ENCODE assay signal across 9 mouse cellular contexts in the genomic region with DNA sequence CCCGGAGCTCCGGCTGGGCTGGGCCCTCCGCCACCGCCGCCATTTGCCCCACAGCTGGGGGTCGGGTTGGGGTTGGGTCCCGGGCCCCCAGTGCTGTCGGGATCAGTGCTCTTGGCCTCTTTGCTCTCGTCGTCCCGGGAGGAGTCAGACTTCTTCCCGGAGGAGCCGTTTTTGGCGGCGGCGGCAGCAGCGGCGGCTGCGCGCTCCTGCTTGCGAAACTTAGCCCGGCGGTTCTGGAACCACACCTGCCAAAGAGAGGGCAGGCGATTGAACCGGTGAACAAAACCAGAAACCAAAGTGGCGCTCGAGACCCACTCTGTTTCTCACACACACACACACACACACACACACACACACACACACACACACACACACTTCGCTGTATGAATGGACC. TPM values are rescaled to one million over a fixed set of nuclear protein-coding genes. Genes with fewer than 3 reads are reported as not detected.
DNase-seq lines count a peak whose midpoint lies in the region; ATAC-seq and TF ChIP-seq lines count a peak whose summit lies in the region.
"Had no signal": no experiment of that assay in that cellular context is flagged by ENCODE, and none has a peak within 500 bp of the region (broad histone marks: within the 10 kb centered on the region; RNA-seq: fewer than 3 reads in every experiment).

No protein-coding gene starts in this region.

- ATAC-seq in hindbrain, embryonic 12.5 days (ENCODE audit: low FRiP score): no peak
- no peak for ATAC-seq in liver, embryonic 15.5 days (ENCODE audit: insufficient read depth)

- no peaks in the 10 kb centered on the region for H3K9me3 ChIP-seq in heart, embryonic 10.5 days
- no peaks in the 10 kb centered on the region for H3K9me3 ChIP-seq in hindbrain, embryonic 12.5 days (replicated peaks)
- H3K9me3 ChIP-seq in liver, embryonic 15.5 days (replicated peaks): no peaks in the 10 kb centered on the region

- peak overlapping the region; percentile 48 for H3K4me2 ChIP-seq in hindbrain, embryonic 12.5 days (replicated peaks)
- H3K4me2 ChIP-seq in liver, embryonic 15.5 days: peak overlapping the region; percentile 49

- under 1% methylated on average over 28 of the region's 28 CpGs for WGBS in heart, embryonic 10.5 days
- WGBS in hindbrain, embryonic 12.5 days: under 1% methylated on average over 25 of the region's 28 CpGs
- WGBS in liver, embryonic 15.5 days (ENCODE audit: insufficient replicate concordance): under 1% methylated on average over 27 of the region's 28 CpGs

- H3K9ac ChIP-seq in hindbrain, embryonic 12.5 days: peak overlapping the region; percentile 44
- no peak overlapping the region for H3K9ac ChIP-seq in liver, embryonic 15.5 days

- no peak for TF ChIP-seq CTCF in testis, adult 2 months (IDR thresholded peaks at IDR 0.05; ENCODE audit: control insufficient read depth, insufficient read depth, insufficient replicate concordance, low read depth, low read length)

- H3K27me3 ChIP-seq in heart, embryonic 10.5 days (ENCODE audit: insufficient read depth, poor library complexity, severe bottlenecking): peaks cover 99% of the 10 kb centered on the region
- H3K27me3 ChIP-seq in hindbrain, embryonic 12.5 days: peaks cover 91% of the 10 kb centered on the region
- peaks cover 97% of the 10 kb centered on the region for H3K27me3 ChIP-seq in liver, embryonic 15.5 days
- peaks cover 14% of the 10 kb centered on the region for H3K27me3 ChIP-seq in testis, adult 2 months (ENCODE audit: control insufficient read depth, insufficient read depth, low read length)

- H3K4me3 ChIP-seq in heart, embryonic 10.5 days: peak overlapping the region; percentile 53
- peak overlapping the region; percentile 36 for H3K4me3 ChIP-seq in hindbrain, embryonic 12.5 days
- H3K4me3 ChIP-seq in liver, embryonic 15.5 days (replicated peaks): peak overlapping the region; percentile 20
- H3K4me3 ChIP-seq in testis, adult 2 months (ENCODE audit: control insufficient read depth, low read depth, low read length): peak overlapping the region; percentile 20
- H3K4me3 ChIP-seq: myocyte had no signal

- DNase-seq in heart, embryonic 10.5 days (ENCODE audit: low spot score): no peak
- no peak for DNase-seq in heart, adult 8-10 months (ENCODE audit: low spot score)
- DNase-seq in embryo, embryonic 10.5 days (ENCODE audit: low spot score): peak; percentile 60
- DNase-seq in Muller cell, postnatal 12 days (ENCODE audit: inconsistent ontology term): no peak
- DNase-seq in gastrocnemius, adult 8-10 months (ENCODE audit: low spot score in 2 of 2): no peak

- peaks cover 8% of the 10 kb centered on the region for H3K4me1 ChIP-seq in heart, embryonic 10.5 days
- peaks cover 8% of the 10 kb centered on the region for H3K4me1 ChIP-seq in hindbrain, embryonic 12.5 days
- H3K4me1 ChIP-seq in liver, embryonic 15.5 days (replicated peaks): peaks cover 4% of the 10 kb centered on the region; the same call in 1 of the 2 replicates
- H3K4me1 ChIP-seq in testis, adult 2 months (ENCODE audit: control insufficient read depth, insufficient read depth, low read length): peaks cover 7% of the 10 kb centered on the region

- TF ChIP-seq POLR2A in testis, adult 2 months (IDR thresholded peaks at IDR 0.05; ENCODE audit: control insufficient read depth, low read depth, low read length): no peak

- H3K27ac ChIP-seq in heart, embryonic 10.5 days: no peak overlapping the region
- peak overlapping the region; percentile 73 for H3K27ac ChIP-seq in hindbrain, embryonic 12.5 days
- no peak overlapping the region for H3K27ac ChIP-seq in liver, embryonic 15.5 days (replicated peaks)
- H3K27ac ChIP-seq in testis, adult 2 months (ENCODE audit: control insufficient read depth, insufficient read depth, low read depth, low read length): no peak overlapping the region

- no peaks in the 10 kb centered on the region for H3K36me3 ChIP-seq in heart, embryonic 10.5 days
- H3K36me3 ChIP-seq in hindbrain, embryonic 12.5 days: no peaks in the 10 kb centered on the region
- H3K36me3 ChIP-seq in liver, embryonic 15.5 days (replicated peaks): no peaks in the 10 kb centered on the region
- H3K36me3 ChIP-seq in testis, adult 2 months (ENCODE audit: control insufficient read depth, insufficient read depth, low read length): no peaks in the 10 kb centered on the region

RNA-seq across cellular contexts. Expression of a gene that starts 2.7 kb away (rescaled TPM):
- polyA plus RNA-seq in heart, embryonic 10.5 days (2016; fragmentation: Nextera tagmentation; extraction: Ambion mirVana): 0.07 and 0.89 TPM in 2 replicates
- not detected for total RNA-seq in heart, adult 8-10 months (2022)
- polyA plus RNA-seq in hindbrain, embryonic 12.5 days (2016; fragmentation: Nextera tagmentation; extraction: Ambion mirVana): 43.5 and 50.2 TPM in 2 replicates
- polyA plus RNA-seq in liver, embryonic 15.5 days (2015; fragmentation: Nextera tagmentation; extraction: Ambion mirVana): 0.02 and 0.06 TPM in 2 replicates
- polyA plus RNA-seq in testis, adult 2 months (2012; rRNA removed): not detected in 2 replicates
- total RNA-seq in gastrocnemius, adult 8-10 months (2022): not detected
- polyA plus RNA-seq: myocyte had no signal

Comparison
In these comparisons a context has a peak if more than half of its experiments do, and no peak if none do; other contexts are left out.
1. RNA of a gene that starts 2.7 kb away (polyA plus RNA-seq): 43.5 to 50.2 TPM in hindbrain, embryonic 12.5 days; 0.07 to 0.89 TPM in heart, embryonic 10.5 days, 0.02 to 0.06 TPM in liver, embryonic 15.5 days and not detected in testis, adult 2 months; every median in the first group is over 10 times any median in the second.
2. Peak in every context shown above with its lines, with median percentiles within 50 percentile points of each other: H3K4me3 ChIP-seq.